Mouse (Mus musculus) thymus, postnatal 36 days (tissue): ENCODE results near the gene Zbtb16.

Experiments
- DNase-seq, 2 experiments: peaks; one replicate each; pipeline ENCODE4 v3.0.0; 2022; ENCODE audit warnings: mixed read lengths in 2 of 2

The Zbtb16 gene

DNA sequence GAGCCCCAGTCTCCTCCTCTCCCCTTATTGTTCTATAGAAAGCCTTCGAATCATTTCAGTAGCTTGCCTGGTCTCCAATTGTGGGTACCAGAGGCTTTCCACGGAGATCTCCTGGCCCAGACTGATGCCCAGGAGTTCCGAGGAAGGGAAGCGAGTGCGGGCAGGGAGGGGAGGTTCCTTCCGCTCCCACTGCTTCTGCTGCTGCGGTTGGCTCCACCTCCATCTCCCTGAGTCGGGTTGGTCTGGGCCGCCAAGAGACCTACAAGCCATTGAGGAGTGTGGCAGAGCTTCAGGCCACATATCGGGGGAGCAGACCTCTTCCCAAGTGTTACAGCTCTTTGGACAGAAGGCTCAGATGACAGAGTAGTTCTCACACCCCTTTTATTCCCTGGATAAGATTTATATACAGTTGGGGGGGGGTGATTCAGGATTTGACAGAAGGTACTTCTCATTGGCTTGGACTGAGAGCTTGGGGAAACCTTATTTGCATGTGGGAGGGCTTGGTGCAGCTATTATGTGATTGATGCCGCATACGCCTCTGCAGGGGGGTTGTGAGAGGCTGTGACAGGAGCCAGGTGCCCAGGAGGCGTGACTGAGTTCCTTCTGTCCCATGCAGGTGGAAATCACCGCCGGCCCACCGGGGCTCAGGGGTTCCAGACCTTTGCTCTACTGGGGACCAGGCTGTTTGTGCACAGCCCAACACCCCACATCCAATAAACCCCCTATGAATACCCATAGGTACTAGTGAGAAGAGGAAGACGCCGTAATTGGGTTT, 200.3 kb downstream of the Zbtb16 start:
- DNase-seq, result no peak

DNA sequence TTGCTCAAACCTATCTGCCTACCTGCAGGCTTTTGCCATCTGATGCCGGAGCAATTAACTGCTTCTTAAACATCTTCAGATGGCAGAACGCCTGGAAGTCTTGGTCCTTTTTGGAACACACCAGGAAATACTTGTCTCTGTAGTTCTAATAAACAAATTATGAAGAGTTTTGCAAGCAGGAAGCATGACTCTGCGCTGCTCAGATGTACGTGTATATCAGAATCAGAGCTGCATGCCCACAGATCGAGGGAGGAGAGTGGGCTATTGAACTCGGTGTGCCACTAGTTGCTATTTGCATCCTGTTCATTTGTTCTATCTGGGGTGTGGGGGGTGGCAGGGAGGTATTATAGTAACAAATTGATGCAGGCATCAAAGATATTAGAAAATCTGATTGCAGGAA, 202.9 kb downstream of the Zbtb16 start:
- no peak for DNase-seq

DNA sequence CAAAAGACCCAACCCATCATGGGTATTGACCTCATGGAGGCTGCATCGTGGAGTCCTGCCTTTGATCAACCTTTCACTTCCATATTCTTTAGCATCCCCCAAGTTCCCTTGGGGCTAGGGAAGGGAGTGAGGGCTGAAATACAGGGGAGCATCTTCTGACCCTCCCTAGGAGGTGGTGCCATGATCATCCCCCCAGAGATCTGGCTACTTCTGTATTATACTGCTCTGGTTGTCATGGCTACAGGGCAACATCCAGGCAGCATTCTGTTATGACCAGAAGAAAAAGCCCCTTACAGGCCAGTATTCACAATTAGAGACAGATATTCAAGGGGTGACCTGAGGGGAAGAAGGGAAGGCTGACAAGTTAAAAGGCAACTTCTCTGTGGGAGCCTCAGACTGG, 216.8 kb downstream of the Zbtb16 start:
- no peak for DNase-seq

DNA sequence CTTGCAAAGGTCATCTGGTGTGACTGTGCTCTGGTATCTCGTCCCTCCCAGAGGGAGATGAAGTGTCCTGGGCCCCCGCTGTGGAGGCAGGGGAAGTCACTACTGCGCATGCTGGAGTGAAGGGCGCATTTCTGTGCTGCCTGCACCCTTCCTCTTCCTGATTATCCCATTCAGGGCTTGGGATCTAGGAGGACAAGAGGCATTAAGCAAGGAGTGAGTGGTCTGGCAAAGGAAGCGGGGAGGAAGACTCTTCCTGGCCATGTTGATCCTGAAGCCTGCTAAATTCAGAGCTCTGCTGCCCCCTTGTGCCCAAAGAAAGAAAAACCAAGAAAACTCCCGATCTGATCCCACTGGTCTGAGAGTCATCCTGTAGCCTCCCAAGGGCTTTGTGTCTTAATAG, 217.4 kb downstream of the Zbtb16 start:
- peak; percentile 11 to 36 for DNase-seq

DNA sequence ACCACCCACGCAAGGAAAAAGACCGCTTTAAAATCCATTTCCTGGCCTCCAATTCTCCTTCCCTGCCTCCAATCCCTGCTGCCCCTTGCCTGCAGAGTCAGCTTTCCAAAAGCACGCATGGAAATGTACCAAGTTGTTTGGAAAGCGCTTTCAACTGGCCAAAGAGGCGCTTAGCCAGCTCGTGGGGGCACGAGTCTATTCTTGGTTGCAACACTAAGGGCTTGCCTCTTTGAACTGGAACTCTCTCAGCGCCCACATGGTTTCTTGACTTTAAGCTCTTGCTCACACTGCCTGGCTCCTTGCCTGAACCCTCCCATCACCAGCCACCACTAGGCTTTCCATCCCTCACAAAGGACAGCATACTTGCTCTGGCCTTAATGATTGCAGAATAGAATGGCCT, 217.9 kb downstream of the Zbtb16 start:
- DNase-seq, result no peak

DNA sequence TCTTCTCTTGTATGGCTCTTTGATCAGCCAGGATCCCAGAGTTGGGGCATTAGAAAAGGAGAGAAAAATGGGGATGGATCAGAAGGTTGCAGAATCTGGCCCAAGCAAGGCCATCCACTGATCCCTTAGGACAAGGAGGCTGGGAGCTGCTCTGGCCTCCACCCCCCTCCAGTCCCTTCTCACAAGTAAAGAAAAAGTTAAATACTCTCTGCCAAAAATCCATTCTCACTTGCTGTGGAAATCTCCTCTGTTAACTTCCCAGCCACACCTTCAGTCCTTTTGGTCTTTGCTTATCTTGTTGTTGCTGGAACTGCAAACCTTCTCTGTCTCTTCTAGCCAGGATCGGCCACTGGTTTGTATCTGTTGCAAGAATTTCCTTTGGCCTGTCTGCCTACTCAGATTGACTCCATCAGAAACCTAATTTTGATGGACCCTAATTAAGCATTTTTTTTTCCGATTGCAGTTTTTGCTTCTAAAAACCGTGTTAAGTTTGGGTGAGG, 218.5 kb downstream of the Zbtb16 start:
- DNase-seq, result no peak

DNA sequence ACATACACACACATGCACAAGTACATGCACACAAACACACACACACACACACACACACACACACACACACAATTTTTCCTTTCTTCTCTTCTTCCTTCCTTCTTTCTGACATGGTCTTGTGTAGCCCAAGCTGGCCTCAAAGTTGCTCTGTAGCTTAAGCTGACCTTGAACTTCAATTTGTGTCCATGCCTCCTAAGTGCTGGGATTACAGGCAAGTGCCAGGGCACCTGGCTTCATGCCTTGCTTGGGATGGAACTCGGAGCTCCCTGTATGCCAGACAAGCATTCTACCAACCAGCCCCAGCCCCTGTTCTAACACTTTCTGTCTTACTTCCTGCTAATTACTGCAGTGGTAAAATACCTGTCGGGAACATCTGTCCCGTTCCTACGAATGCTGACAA, 222.8 kb downstream of the Zbtb16 start:
- no peak for DNase-seq

DNA sequence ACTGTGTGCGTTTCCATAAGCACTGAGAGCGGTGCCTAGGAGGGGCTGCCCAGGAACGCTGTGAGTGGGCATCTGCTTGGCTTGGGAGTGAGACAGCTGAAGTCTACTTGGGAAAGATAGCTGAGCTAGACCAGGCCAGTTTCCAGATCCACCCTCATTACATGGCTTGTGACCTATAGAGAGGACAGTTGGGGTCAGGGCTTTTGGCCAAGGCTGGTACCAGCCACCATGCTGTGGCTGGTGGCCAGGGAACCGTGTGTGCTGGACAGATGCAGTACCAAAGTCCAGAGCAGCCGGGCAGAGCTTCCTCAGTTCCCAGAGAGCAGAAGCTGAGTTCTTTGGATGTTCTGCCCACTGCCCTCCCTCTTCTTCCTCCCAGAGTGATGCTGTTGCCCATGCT, 223.5 kb downstream of the Zbtb16 start:
- no peak for DNase-seq

DNA sequence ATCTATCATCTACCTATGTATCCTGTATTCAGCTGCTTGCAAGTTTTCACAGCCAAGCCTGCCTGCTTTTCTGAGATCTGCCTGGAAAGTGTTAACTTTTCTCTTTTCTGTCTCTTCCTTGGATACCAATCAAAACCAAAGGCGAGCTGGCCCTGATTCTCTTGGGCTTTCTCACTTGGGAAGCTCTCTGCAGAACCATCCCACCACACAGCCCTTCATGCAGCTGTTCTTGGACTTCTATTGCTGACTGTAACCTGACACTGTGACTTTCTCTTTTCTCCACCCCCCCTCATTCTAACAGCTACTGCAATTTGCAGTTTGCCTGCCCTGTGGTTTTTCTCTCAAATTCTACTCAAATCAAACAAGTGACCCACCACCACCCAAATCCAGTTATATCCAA, 225.0 kb downstream of the Zbtb16 start:
- DNase-seq, result no peak

DNA sequence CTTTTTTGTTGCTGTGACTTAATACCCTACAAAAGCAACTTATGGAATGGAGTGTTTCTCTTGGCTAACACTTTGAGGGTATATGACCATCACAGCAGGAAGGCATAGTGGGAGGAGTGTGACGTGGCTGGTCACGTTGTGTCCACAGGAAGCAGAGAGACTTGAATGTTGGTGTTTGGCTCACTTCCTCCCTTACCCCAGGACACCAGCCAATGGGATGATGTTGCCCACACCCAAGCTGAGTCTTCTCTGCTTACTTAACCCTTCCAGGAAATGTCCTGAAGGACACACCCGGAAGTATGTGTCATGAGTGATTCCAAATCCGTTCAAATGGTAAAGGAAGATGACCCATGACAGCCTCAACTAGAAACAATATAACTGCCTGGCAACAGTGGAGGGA, 226.3 kb downstream of the Zbtb16 start:
- DNase-seq, result no peak

DNA sequence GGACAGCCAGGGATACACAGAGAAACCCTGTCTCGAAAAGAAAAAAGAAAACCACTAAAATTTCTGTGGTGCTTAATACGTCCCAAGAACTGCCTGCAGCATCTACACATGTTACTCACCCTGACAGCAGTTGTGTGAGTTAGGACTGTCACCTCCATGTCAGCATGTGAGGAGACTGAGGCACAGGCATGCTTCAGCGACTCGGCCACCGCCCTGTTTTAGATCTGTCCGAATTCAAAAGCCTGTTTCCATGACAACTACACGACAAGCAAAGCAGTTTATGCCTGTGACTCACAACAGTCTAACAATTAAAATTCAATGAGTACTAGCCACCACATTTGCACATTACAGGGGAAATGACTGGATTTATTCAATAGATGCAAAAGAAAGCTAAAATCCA, 228.6 kb downstream of the Zbtb16 start:
- DNase-seq, result no peak

DNA sequence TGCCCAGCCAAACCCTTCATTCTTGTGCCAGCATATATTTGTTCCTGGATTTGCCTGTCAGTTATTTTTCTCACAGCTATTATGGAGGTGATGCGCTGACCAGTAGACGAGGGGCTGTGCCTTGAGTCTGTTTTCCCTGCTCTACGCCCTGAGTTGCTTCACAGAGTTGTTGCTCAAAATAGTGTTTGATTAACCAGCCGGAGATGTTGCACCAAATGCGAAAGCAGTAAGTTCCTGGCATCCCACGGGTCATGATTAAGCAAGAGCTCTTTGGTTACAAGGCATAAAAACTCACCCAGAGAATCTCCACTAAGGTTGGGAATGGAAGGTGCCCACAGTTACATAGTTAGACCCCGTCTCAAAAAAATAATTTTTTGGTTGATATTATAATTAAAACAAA, 229.9 kb downstream of the Zbtb16 start:
- DNase-seq, result no peak

DNA sequence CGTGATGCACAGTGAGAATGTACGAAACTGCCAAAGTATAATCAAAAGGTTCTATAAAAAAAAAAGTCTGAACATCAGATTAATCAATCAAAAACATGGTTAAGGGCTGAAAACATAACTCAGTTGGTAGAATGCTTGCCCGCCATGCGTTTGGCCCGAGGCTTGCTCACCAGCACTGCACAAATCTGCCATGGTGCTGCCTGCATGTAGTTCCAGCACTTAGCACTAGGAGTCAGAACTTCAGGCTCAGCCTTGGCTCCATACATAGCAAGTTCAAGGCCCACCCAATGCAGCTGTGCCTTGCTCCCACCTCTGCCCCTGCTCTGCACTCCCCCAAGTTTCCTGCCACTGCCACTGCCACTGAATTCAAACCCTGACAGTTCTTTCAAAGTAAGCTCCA, 230.3 kb downstream of the Zbtb16 start:
- DNase-seq, result no peak

DNA sequence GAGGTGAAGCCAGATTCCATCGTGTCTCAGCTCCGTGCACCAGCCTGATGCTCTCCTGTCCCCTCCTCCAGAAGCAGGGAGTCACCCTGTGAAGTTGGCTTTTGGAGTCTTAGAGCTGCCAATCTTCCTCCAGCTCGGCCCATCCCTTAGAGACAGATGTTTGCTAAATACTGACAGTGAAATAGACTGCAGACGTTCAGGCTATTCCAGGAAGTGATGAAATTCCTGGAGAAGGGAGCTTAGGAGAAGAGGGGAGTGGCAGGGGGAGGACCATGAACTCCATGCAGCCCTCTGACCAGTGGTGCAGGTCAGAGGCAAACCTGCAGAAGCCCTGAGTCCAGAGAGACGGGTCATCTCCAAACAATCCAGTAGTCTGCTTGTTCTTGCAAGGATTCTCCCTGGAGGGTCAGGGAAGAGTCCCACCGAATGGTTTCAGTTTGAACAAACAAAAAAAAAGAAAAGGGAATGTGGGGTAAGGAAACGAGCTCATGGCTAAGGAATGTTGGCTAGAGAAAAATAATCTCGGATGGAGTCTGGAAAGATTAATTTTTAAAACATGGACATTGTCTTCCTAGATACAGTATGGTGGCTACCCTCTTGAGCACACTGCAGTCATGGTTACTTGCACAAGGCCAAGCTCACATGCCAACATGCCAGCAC, 231.0 kb downstream of the Zbtb16 start, which contains the start of gene Nnmt:
Nnmt (minus strand) TSS at position 215 of the 660 bp plus-strand sequence.
- no peak for DNase-seq
